Mouse (Mus musculus) c-Kit-positive CD71-positive TER-119-negative erythroid progenitor cells, embryonic 14.5 days (primary cell): ENCODE results near the gene Pnn.

Experiments used
- DNase-seq: peaks from one replicate; pipeline ENCODE4 v3.0.0-alpha.2; 2013; ENCODE audit warnings: low read depth

Gene Pnn

DNA sequence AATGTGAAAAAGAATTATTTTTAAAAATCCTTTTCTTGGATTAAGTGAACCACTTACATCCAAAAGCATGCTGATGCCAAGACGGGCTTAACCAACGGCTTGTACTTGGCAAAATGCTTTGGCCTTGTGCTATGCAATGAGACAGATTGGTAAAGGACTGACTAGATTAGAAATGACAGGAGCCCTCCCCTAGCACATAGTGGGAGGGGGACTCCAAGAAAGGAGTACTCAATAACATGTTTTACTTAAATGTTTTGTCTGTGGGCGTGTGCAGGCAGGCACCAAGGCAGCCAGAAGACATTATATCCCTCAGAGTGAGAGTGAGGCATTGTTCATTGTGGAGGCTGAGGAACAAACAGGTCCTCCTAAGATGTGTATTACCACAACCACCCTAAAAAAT lies 7.4 kb downstream of the Pnn start:
- no peak for DNase-seq

DNA sequence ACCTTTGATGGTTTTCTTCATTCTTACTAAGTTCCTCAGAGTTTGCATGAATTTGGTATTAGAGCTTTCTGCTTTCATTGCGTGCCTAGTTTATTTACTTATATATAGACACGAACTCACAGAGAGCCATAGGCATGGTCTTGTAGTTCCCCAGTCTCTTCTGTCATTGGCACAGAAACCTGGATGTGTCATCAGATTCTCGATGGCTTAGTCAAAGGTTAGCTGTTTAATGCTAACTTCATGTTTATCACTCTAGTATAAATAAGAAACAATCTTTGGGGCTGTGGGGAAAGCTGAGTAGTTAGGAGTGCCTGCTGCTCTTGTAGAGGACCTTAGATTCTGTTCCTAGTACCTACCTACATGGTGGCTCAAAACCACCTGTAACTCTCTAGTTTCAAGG lies 10.3 kb downstream of the Pnn start:
- DNase-seq, result no peak

DNA sequence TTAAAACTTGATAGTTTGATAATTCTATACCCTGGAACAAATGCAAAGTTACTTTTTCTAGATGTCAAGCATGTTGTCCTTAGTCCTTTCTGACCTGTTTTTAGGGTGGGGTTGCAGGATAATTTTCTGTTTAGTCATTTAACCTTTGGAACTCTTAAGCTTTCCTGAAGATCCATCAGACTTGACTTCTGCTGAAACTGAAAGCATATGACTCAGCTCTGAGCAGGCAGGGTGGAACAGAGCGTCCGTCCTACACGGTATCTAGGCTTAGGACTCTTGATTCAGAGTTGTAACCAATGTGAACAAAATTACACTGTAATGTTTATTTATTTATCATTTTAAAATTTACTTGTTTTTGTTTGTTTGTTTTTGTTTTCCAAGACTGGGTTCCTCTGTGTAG lies 11.2 kb downstream of the Pnn start:
- DNase-seq, result no peak

DNA sequence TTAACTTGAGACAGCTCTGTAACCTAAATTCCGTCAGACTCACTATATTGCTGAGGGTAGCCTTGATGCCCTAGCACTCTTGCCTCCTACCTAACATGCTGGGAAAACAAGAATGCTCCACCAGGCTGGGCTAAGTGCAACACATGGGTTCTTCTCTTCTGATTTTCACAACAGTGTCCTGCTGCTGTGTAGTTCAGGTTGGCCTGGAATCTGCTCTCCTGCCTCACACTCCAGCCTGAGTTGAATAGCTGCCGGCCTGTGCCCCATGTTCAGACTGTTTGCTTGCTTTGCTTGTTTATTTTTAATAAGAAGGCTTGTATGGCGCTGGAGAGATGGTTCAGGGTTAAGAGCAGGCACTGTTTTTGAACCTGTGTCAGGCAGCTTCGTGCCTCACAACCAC lies 13.8 kb downstream of the Pnn start:
- no peak for DNase-seq

DNA sequence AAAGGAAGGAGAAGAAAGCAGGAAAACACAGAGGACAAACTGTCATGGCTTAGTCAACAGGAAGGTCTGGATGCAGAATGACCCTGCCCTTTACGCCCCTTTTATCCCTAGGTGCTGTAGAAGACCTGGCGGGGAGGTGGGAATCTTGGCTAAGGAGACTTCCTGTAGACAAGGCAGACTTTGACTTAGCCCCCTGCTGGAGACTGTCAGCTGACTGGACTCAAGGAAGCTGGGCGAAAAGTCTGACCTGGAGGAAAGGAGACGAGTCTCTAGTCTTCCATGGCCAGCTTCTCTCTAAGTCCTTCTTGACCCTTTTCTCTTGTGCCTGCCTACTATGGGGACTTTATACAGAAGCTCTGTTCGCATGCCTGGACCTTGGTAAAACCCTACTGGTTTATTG lies 17.8 kb downstream of the Pnn start:
- no peak for DNase-seq

DNA sequence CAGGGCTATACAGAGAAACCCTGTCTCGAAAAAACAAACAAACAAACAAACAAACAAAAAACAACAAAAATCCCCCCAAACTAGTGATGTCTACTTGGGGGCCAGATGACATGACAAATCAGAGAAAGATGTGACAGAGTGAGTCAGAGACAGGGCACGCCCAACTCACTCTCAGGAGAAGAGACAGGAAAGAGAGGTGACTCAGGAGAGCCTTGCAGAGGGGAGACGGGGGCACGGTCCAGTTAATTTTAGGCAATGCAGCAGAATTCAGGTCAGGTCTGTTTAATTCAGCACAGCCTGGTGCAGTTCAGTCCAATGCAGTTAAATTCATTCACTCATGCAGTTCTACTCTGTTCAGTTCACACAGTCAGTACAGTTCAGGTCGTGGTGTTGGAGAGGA lies 19.5 kb downstream of the Pnn start:
- no peak for DNase-seq

DNA sequence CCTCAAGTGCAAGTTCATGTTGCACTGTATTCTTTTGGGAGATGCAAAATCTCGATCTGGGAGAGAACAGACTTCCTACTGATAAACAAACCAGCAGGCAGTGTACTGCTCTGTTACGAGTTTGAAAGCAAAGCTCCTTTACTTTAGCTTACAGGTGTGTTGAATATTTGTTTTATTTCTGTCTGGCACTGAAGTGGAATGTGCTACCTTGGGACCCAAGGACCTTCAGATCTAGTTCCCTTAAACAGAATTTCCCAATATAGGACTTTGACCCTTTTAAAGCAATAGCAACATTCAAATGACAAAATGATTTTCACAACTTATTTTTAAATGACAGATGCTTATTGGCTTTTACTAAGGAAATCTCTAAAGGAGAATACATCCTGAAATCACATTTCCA lies 26.9 kb downstream of the Pnn start:
- no peak for DNase-seq

DNA sequence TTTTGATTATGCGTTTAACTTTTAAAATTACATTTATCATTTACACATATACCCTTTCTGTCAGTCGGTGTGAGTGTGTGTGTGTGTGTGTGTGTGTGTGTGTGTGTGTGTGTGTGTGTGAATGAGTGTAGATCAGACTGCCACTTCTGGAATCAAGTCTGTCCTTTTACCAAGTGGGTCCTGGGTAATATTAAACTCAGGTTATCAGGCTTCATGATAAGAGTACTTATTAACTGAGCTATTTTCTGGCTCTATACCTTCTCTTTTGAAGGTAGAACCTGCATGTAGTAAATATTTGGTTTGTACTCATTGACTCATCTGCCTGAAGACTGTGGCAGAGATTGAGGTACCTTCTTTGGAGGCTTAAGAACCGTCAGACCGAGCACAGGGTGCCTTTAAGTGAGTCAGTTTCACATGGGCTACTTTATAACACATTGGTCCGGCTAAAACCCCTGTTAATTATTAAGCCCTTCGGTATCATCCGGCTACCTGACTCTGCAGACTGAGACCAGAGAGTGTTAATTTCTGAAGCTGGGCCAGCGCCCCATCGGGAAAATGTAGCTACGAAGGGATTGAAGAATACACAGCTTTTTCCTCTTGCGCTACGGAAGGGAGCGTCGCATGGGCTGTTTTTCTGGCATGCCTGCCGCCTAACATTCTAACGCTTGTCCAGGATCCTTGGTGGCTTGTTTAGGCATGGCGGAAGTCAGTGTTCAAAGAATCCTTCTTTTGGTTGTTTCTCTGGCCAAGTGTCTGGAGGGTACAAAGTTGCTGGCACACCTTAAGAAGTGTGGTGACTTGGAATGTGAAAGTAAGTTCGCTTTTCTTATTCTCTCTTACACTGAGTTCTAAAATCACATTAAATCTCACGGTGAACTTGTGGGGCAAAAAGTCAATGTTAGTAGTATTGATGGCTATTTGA lies 28.7 kb downstream of the Pnn start, which contains the start of gene Mia2:
Gene Mia2, plus strand, starts transcription at position 696 of the 922 bp plus-strand sequence.
- DNase-seq, result no peak

DNA sequence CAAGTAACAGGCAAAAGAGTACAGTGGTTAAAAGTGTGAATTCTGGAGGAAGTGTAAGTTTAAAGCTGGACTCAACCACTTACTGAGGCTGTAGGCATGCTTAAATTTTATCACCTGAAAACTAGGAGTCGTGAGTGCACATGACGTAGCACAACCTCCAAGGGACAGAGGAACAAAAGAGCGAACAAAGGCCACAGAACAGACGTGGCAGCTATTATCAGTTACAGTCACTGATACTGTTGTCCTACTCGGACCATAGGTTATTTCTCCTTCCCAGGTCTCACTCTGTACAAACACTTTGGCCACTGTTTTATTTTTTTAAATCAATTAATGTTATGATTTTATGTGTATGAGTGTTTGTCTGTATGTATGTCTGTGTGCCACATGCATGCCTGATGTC lies 38.1 kb downstream of the Pnn start:
- no peak for DNase-seq

DNA sequence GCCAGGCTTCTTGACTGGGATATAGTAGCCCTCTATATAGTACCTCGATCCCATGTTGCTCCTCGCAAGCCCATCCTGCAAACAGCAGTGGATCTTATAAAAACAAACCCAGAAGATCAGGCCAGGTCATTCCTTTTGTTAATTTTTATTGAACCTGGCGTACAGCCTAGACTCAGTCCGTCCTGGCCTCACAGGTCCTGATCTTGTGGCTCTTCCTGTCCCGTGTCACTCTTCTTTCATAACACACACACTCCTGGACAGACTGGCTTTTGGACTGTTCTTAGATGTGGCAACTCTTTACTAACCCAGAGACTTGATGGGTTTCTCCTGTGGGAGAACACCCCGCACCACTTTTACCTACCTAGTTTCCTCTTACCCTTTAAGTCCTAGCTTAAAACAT lies 39.2 kb downstream of the Pnn start:
- DNase-seq, result no peak

DNA sequence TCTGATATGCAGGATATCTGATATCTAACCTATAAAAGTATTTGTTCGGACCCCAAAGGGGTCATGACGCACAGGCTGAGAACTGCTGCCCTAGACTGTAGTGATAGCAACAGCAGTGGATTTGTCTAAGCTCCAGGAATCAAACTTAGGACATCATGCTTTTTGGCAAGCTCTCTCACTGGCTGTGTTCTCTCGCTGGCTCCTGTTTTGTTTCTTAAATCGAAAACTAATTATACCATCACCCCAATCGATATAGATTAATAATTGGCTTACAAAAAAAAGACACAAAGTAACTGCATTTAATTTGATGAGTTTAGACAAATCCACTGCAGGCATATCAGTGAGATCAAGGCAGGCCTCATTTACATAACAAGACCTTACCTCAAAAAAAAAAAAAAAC lies 39.8 kb downstream of the Pnn start:
- no peak for DNase-seq

DNA sequence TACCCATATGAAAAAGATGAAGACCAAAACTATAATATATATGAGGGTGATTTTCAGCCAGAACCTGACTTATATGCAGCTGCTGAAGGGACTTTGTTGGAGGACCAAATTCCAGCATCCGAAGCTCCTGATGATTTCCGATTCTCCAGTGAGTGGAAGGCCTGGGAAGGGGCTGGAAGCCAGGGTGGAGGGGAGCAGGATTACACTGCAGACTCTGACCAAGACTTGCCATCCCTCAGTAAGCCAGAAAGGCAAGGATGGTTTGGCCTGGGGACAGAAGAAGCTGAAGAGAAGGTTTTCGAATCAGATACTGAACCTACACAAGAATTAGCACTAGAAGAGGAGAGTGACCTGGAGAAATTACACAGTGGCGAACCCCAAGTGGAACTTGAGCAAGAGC lies 41.2 kb downstream of the Pnn start:
- no peak for DNase-seq

DNA sequence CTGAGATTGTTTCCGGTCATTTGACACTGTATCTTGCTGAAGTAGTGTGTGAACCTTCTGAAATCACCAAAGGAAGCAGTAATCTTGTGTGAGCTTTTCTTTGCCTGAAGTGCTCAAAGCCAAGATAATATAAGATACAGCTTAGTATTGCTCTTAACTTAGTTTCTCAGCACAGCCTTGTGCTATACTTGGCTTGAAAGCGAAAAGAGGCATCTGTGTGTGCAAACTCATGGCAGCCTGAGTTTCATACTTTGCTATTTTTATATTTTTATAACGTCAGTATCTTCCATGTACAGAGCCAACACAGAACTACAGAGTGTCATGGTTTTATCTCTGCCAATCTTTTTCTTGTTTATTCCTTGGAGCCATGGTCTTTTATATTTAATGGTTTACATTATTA lies 50.5 kb downstream of the Pnn start:
- DNase-seq, result no peak
